Mouse (Mus musculus) CD8-positive naive resting alpha-beta T cell, adult 2 months (primary cell): ENCODE data around the gene Bub1.

ENCODE experiments used
- DNase-seq, 2 experiments: peaks; one replicate each; pipeline ENCODE4 v3.0.0; 2022; ENCODE audit warnings: low read depth in 2 of 2, low spot score in 2 of 2

Bub1 gene

GRCm38 (mm10) chr2:127775013-127775412 is 56.7 kb downstream of the Bub1 start:
- no peak for DNase-seq

DNA sequence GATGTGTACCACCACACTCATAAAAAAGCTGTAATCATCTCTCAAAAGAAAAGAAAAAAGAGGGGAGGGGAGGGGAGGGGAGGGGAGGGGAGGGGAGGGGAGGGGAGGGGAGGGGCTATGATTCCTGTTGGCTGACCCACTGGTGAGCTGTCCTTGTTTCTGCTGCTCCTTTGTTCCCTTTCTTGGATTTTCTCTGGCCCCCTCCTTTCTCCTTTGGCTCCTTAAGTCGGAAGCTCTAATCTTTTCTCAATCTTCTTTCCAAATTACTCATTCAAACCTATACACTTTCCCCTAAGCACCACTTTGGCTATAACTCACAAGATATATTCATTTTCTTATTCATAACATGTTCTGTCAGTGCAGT is 57.1 kb downstream of the Bub1 start:
- no peak for DNase-seq

DNA sequence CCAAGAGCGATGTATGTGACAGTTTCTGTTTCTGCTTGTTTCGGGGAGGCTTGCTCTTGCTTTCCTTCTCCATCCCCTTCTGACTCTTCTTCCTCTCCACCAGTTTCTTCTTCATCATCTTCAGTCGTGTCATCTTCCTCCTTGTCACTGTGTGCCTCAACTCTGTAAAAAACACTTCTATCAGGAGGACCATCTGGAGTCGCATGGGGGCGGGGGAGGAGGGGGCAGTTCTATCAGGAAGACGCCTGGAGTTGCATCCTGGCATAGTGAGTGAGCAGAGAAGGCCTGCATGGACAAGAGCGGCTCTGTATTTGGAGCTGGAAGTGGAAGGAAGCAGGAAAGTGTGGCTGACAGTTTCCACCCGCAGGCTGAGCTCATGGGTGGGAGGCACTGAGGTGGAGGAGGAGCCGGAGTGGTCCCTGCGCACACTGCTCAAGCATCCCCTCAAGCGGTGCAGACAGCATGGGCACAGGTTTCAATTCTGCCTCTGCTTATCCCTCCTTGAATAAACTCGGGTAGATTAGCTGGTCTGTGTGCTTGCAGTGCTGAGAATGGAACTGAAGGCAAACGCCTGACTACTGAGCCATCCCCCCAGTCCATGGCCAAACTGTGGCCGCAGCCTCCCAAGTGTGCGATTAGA is 57.6 kb downstream of the Bub1 start:
- no peak for DNase-seq

DNA sequence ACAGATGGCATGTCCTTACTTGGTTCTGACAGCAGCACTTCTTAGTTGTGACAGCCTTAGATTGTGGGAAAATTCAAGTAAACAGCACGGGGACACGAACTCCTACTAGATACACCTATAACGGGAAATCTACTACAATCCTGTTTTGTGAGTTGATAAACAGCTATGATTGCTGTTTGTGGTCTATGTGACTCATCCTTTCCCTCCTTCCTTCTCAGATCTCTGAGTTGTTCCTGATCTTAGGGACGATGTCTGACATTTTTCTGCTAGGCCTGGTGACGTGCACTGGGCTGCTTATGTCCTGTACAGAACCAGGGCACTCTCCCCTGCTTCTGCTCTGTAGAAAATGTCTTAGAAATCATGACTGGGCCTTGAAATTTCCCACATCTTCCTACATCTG is 70.1 kb downstream of the Bub1 start:
- DNase-seq: no peak

DNA sequence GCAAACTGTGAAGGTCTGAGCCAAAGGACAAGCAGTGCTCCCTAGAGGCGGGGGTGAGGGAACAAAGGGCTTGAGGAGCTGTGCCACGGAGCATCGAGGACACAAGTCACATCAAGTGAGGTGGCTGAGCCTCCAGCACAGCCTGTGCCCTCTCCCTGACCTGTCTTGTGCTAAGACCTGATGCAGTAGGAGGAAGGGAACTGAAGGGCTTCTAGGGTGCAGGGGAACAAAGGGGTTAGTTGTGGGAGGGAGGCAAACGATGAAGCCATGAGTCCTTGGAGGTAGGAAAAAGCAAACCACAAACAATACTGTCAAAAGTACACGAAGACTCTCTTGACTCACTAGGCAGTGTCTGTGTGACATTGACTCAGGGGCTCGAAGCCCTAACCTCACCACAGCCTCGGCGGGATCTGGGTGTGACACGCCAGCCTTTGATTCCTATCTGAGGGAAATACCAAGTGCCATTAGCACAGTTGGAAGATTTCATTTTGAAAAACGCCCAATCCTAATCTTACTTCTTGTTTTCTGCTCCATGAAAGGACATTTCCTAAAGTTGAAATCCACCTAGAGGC is 71.2 kb downstream of the Bub1 start:
- no peak for DNase-seq

DNA sequence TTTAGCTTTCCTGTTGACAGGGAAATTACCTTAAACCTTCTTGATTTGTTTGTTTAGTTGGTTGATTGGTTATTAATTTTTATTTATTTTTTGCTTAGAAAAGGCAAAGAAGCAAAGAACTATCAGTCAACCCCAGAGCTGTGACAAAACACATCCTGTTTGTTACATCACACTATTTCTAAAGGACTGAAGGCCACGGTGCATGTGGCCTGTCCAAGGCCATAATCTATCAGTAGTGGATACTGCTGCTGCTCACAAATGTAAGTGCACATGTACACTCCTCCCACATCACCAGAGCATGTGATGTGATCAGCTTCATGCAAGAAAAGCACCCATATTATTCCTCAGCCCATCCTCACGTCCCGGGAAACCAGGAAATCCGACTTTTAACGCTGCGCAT is 71.7 kb downstream of the Bub1 start:
- DNase-seq: no peak

DNA sequence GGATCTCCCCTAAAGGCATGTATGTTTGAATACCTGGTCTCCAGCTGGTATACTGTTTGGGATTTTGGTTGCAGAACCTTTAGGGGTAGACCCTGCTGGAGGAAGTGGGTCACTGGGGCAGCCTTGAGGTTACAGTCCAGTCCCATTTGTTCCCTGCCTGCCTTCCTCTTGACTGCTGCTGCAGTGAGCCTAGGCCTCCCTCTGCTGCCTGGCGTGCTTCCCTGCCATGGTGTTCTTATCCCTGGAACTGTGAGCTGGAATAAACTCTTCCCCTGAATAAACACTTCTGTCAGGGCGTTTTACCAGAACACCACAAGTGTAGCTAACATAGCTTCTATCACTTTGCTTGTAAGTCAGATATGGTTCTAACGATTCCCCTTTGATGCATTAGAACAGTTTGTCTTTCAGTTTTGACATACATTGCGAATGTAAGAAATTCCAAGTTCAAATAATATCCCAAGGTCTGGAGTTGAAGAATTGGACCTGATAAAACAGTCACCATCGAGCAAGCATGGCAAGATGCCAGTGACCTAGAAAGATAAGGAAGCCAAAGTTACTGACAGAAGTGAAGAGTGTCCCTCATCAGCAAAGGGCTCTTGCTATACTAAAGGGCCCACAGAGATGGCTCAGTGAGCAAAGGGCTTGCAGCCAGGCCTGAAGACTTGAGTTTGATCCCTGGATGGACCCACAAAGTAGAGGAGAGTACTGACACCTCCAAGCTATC is 72.3 kb downstream of the Bub1 start:
- no peak for DNase-seq

DNA sequence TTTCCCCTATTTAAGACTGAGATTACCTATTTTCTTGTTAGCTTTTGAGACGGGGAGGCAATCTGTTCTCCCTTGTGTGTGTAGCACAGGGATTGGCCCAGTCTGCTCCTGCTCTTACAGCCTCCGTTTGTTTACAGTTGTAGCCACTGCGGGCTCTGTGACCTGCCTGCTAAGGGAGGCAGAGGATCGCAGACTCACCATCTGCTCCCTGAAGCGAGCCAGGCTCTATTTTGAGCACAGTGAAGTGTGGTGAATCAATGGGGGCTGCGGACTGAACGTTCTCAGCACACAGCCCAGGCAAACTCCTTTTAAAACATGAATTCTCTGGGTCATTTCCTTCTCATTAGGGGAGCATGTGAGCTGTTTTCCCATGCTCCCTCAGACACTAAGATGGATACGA is 74.5 kb downstream of the Bub1 start:
- DNase-seq: no peak

DNA sequence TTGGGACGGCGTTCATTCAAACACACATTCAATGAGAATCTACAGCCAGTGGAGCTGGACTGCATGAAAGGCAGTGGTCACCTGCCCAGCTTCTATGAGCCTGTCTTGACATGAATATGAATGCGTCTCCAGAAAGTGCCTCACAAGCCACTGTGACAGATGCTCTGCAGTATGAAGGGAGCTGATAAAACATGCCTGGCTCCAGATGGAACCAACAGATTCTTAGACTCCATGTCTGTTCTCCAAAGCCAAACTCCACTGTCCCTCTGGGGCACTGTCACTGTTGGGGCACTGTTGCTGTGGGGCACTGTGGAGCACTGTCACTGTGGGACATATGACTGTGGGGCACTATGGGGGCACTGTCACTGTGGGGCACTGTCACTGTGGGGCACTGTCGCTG is 77.6 kb downstream of the Bub1 start:
- no peak for DNase-seq

- no peak for DNase-seq
Measured at GRCm38 (mm10) chr2:127751849-127752610, 79.6 kb downstream of the Bub1 start.
